Comparison of ENCODE assay signal across 20 mouse cellular contexts in the genomic region with DNA sequence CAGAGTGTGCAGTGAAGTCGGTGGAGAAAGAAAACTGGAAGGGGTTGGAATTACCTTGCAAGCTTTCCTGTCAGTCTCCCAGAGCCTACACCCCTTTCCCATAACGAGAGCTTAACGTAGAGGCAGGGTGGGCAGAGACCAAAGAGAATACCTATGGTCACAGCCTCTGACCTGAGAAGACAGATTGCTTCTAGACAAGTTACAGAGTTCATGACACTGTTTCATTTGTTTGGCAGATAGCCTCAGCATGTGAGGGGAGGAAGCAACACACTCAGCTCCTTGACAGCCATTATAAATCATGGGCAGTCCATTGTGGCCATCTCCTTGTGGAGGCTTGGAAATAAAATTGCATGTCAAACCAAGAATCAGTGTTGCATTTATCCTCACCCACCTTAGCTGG.
DNase-seq lines count a peak whose midpoint lies in the region; ATAC-seq and TF ChIP-seq lines count a peak whose summit lies in the region.
"Had no signal": no experiment of that assay in that cellular context is flagged by ENCODE, and none has a peak within 500 bp of the region (broad histone marks: within the 10 kb centered on the region; RNA-seq: fewer than 3 reads in every experiment).

No protein-coding gene starts in this region.

- no peak; the same call in 1 of the 2 replicates for ATAC-seq in kidney, postnatal 0 days (replicated peaks; ENCODE audit: low FRiP score, low read depth)
- ATAC-seq: forebrain, embryonic 13.5 days; forebrain, postnatal 0 days; hindbrain, embryonic 16.5 days had no signal

- WGBS in kidney, adult 2 months = 16% methylated on average over 3 of the region's 3 CpGs
- WGBS in kidney, postnatal 0 days = 12% methylated on average over 3 of the region's 3 CpGs

- H3K4me3 ChIP-seq in kidney, adult 2 months (ENCODE audit: insufficient read depth, low read depth, low read length) = no peak overlapping the region
- H3K4me3 ChIP-seq in kidney, postnatal 0 days (replicated peaks; ENCODE audit: low read depth, low read length) = no peak overlapping the region
- H3K4me3 ChIP-seq: embryonic facial prominence, embryonic 10.5 days; forebrain, embryonic 13.5 days; heart, embryonic 13.5 days; hindbrain, embryonic 12.5 days had no signal

- no peak overlapping the region for H3K27ac ChIP-seq in kidney, adult 2 months (ENCODE audit: insufficient read depth, low read depth, low read length)
- H3K27ac ChIP-seq in kidney, postnatal 0 days = no peak overlapping the region
- H3K27ac ChIP-seq: embryonic facial prominence, embryonic 10.5 days; forebrain, embryonic 13.5 days; heart, embryonic 13.5 days; hindbrain, embryonic 12.5 days had no signal

- H3K4me1 ChIP-seq in kidney, adult 2 months (ENCODE audit: control insufficient read depth, insufficient read depth, low read length) = no peaks in the 10 kb centered on the region
- H3K4me1 ChIP-seq in kidney, postnatal 0 days (replicated peaks; ENCODE audit: insufficient read depth, low read length) = no peaks in the 10 kb centered on the region
- H3K4me1 ChIP-seq: embryonic facial prominence, embryonic 10.5 days; forebrain, embryonic 13.5 days; hindbrain, embryonic 12.5 days had no signal

- DNase-seq in kidney, adult 2 months = peak; percentile 27
- no peak for DNase-seq in kidney, adult 18-20 months
- peak; percentile 15 for DNase-seq in 3T3-L1 (ENCODE audit: low read depth, low spot score)
- peak; percentile 14 for DNase-seq in embryo, embryonic 10.5 days (ENCODE audit: low spot score)
- peak; percentile 51 for DNase-seq in kidney, postnatal 0 days (ENCODE audit: low spot score)
- DNase-seq in urinary bladder, postnatal 36 days (ENCODE audit: low spot score in 2 of 2) = no peak
- DNase-seq in urinary bladder, adult 18-20 months (ENCODE audit: low spot score in 2 of 2) = no peak
- no peak for DNase-seq in urinary bladder, postnatal 14 days (ENCODE audit: low spot score)
- DNase-seq: adrenal gland, adult 8-10 months; adrenal gland, postnatal 36 days; cerebellum, adult 2 months; cerebellum, postnatal 10 days; forebrain, postnatal 0 days; gastrocnemius, postnatal 14 days; heart, postnatal 4 days had no signal

- TF ChIP-seq POLR2A in kidney, adult 2 months (IDR thresholded peaks at IDR 0.05; ENCODE audit: low read depth, low read length) = no peak

- no peak overlapping the region for H3K4me2 ChIP-seq in kidney, postnatal 0 days (ENCODE audit: low read length)
- H3K4me2 ChIP-seq: forebrain, embryonic 13.5 days; heart, embryonic 13.5 days; hindbrain, embryonic 12.5 days had no signal

- no peaks in the 10 kb centered on the region for H3K36me3 ChIP-seq in kidney, adult 2 months (ENCODE audit: control insufficient read depth, insufficient read depth, low read length)
- no peaks in the 10 kb centered on the region for H3K36me3 ChIP-seq in kidney, postnatal 0 days (ENCODE audit: insufficient read depth, low read length)
- H3K36me3 ChIP-seq: embryonic facial prominence, embryonic 10.5 days; heart, embryonic 13.5 days; hindbrain, embryonic 12.5 days had no signal

- no peak overlapping the region for H3K9ac ChIP-seq in kidney, postnatal 0 days (ENCODE audit: low read depth, low read length)
- H3K9ac ChIP-seq: forebrain, embryonic 13.5 days; forebrain, postnatal 0 days; heart, embryonic 13.5 days; hindbrain, embryonic 12.5 days had no signal

- no peaks in the 10 kb centered on the region for H3K27me3 ChIP-seq in kidney, adult 2 months (replicated peaks; ENCODE audit: control insufficient read depth, insufficient read depth, low read length)
- H3K27me3 ChIP-seq in kidney, postnatal 0 days (ENCODE audit: insufficient read depth, low read length) = no peaks in the 10 kb centered on the region
- H3K27me3 ChIP-seq: forebrain, embryonic 13.5 days; heart, embryonic 13.5 days; hindbrain, embryonic 12.5 days had no signal

- no peak for TF ChIP-seq CTCF in kidney, adult 2 months (conservative IDR thresholded peaks at IDR 0.05; ENCODE audit: insufficient read depth, insufficient read length, low read depth, low read length)
- TF ChIP-seq CTCF in kidney, postnatal 0 days (IDR thresholded peaks at IDR 0.05; ENCODE audit: low read depth) = no peak

- H3K9me3 ChIP-seq in kidney, postnatal 0 days (replicated peaks; ENCODE audit: low read length) = no peaks in the 10 kb centered on the region
- H3K9me3 ChIP-seq: embryonic facial prominence, embryonic 10.5 days; forebrain, embryonic 13.5 days; heart, embryonic 13.5 days; hindbrain, embryonic 12.5 days had no signal

Comparison
In these comparisons a context has a peak if more than half of its experiments do, and no peak if none do; other contexts are left out.
1. DNase-seq: peak in kidney, adult 2 months (single experiment), 3T3-L1 (single experiment), embryo, embryonic 10.5 days (single experiment) and kidney, postnatal 0 days (single experiment); none in kidney, adult 18-20 months (single experiment), urinary bladder, postnatal 36 days (0 of 2), urinary bladder, adult 18-20 months (0 of 2) and urinary bladder, postnatal 14 days (single experiment).